Mouse (Mus musculus): ENCODE measurements around the gene C2cd2.

- TF ChIP-seq CTCF (IDR thresholded peaks at IDR 0.05; ENCODE audit: control insufficient read depth, insufficient read depth, insufficient replicate concordance, low read depth, low read length) (no peak), POLR2A (IDR thresholded peaks at IDR 0.05; ENCODE audit: control insufficient read depth, low read depth, low read length) (no peak)
Observed at GRCm38 (mm10) chr16:97909356-97909755, 53.0 kb downstream of the C2cd2 start.
